Mouse (Mus musculus): ENCODE data around the gene Atg13.
"Not testable (repeated sequence)": the region's sequence is repeated elsewhere in the genome, so short reads cannot be mapped to it uniquely, and the experiment has no call there.

Atg13 gene

GRCm38 (mm10) chr2:91710272-91711234 lies at the start of gene Atg13, which contains the start of gene Harbi1:
Gene Atg13 (minus strand): TSS chr2:91710576.
Gene Harbi1 (plus strand): TSS chr2:91710852.
- peak; percentile 89 for DNase-seq

GRCm38 (mm10) chr2:91749811-91750261 lies 39.5 kb upstream of the Atg13 start:
- DNase-seq, result no peak

- DNase-seq, result no peak
Measured at GRCm38 (mm10) chr2:91744686-91745085, 34.3 kb upstream of the Atg13 start.

GRCm38 (mm10) chr2:91739586-91739985 lies 29.2 kb upstream of the Atg13 start:
- no peak for DNase-seq

GRCm38 (mm10) chr2:91735221-91735620 lies 24.8 kb upstream of the Atg13 start:
- no peak for DNase-seq

- DNase-seq, result peak; percentile 77
Measured at GRCm38 (mm10) chr2:91729971-91730821, 19.8 kb upstream of the Atg13 start, which contains the start of gene Ambra1. Gene Ambra1 (plus strand): TSS chr2:91730134.

GRCm38 (mm10) chr2:91729571-91729970 lies 19.2 kb upstream of the Atg13 start:
- DNase-seq, result no peak

GRCm38 (mm10) chr2:91727011-91727410 lies 16.6 kb upstream of the Atg13 start:
- no peak for DNase-seq

GRCm38 (mm10) chr2:91725476-91725875 lies 15.1 kb upstream of the Atg13 start:
- DNase-seq, result not testable (repeated sequence)

GRCm38 (mm10) chr2:91724716-91725115 lies 14.3 kb upstream of the Atg13 start:
- no peak for DNase-seq

- DNase-seq, result no peak
Measured at GRCm38 (mm10) chr2:91723951-91724350, 13.6 kb upstream of the Atg13 start.

GRCm38 (mm10) chr2:91723382-91723781 lies 13.0 kb upstream of the Atg13 start:
- no peak for DNase-seq

GRCm38 (mm10) chr2:91718276-91718675 lies 7.9 kb upstream of the Atg13 start:
- no peak for DNase-seq

GRCm38 (mm10) chr2:91714921-91715320 lies 4.5 kb upstream of the Atg13 start:
- DNase-seq, result no peak

GRCm38 (mm10) chr2:91711256-91711925 lies 1.0 kb upstream of the Atg13 start:
- no peak for DNase-seq

- no peak for DNase-seq
Measured at GRCm38 (mm10) chr2:91708361-91708760, 2.0 kb downstream of the Atg13 start.

- no peak for DNase-seq
Measured at GRCm38 (mm10) chr2:91706456-91706855, 3.9 kb downstream of the Atg13 start.

- DNase-seq, result no peak
Measured at GRCm38 (mm10) chr2:91705736-91706135, 4.6 kb downstream of the Atg13 start.

- no peak for DNase-seq
Measured at GRCm38 (mm10) chr2:91701366-91701765, 9.0 kb downstream of the Atg13 start.

- DNase-seq, result no peak
Measured at GRCm38 (mm10) chr2:91699225-91699624, 11.2 kb downstream of the Atg13 start.

GRCm38 (mm10) chr2:91696225-91696590 lies 14.2 kb downstream of the Atg13 start:
- no peak for DNase-seq

GRCm38 (mm10) chr2:91695436-91696224 lies 14.7 kb downstream of the Atg13 start:
- DNase-seq, result no peak

Data from right cerebral cortex, postnatal 4 days (tissue).